Mouse (Mus musculus) C2C12 (cell line): ENCODE data around the gene Rps21.

ENCODE experiments used
- CTCF ChIP-seq: IDR thresholded peaks from one replicate; pipeline ENCODE4 v1.5.1; 2011; ENCODE audit not compliant: control insufficient read depth, insufficient read depth, insufficient read length
- FOSL1 ChIP-seq: IDR thresholded peaks from one replicate; pipeline ENCODE4 v1.8.0; 2011; ENCODE audit warnings: mild to moderate bottlenecking, low read length; ENCODE audit not compliant: poor library complexity, insufficient read depth, severe bottlenecking
- MAX ChIP-seq: IDR thresholded peaks from one replicate; pipeline ENCODE4 v1.6.1; 2011; ENCODE audit warnings: mild to moderate bottlenecking, control low read depth
- MYOD1 ChIP-seq: IDR thresholded peaks from one replicate; pipeline ENCODE4 v1.6.1; 2011; ENCODE audit warnings: low read depth; ENCODE audit not compliant: control insufficient read depth, insufficient read length
- MYOG ChIP-seq: IDR thresholded peaks from one replicate; pipeline ENCODE4 v1.6.1; 2011; ENCODE audit not compliant: control insufficient read depth, insufficient read length; ENCODE audit errors: extremely low read depth
- USF1 ChIP-seq: IDR thresholded peaks from one replicate; pipeline ENCODE4 v1.6.1; 2011; ENCODE audit warnings: low read depth, mild to moderate bottlenecking, control low read depth, moderate library complexity

DNA sequence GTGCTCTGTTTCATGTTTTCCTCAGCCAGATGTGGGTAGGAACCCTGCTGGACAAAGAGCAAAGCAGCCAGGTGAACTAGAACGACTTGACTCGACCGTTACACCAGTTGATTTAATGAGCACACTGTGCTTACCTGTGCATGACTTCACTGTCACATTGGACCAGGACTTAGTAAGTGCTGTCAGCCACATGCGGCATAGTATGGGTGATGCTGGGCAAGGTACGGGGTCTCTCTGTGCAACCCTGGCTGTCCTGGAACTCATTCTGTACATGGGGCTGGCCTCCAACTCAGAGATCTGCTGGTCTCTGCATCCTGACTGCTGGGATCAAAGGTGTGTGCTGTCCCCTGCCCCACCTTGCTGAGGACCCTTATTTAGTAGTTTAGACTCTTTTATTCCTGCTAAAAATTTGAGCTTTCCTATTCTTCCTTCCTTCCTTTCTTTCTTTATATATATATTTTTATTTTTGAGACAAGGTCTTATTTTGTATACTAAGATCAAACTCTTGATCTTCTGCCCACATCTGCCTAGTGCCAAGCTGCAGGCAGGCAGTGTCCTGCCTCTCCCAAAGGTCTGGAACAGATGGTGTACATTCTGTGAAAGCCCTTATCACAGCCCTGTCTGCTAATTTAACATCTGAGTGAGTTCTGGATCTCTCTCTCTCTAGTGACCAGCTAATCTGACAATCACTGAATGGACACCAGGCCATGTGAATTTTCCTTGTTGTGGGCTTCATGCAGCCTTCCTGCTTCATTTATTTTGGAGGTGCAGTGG is 2.6 kb upstream of the Rps21 start:
- TF ChIP-seq CTCF (no peak), MYOG (no peak), USF1 (no peak), MAX (no peak), MYOD1 (no peak), FOSL1 (no peak)
